Mouse (Mus musculus): ENCODE measurements around the gene Dctpp1.

DNA sequence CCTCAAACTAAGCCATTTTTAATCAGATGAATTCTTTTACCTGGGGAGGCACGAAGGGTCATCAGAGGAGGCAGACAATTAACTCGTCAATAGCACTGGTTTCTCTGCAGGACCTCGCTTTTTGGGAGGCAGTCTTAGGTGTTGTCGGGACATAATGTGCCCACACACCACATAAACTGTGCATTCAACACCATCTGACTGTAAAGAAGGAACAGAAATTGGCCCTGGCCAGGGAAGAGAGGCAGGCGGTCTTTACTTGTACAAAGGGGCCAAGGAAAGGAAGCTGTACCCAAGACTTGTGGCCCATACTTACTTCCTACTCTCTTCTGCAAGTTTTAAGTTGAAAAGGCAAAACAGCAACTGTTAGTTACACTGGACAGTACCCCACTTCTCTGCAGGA is 4.0 kb downstream of the Dctpp1 start:
- no peak for TF ChIP-seq CTCF (IDR thresholded peaks at IDR 0.05; ENCODE audit: low read depth)
- TF ChIP-seq EP300 (IDR thresholded peaks at IDR 0.05; ENCODE audit: low read depth): no peak
